Mouse (Mus musculus) ES-CJ7 (cell line): ENCODE measurements at regions not wholly inside any gene's neighbourhood (a gene's known extent, or its start where the extent isn't known, plus 50 kb on each side); places are given as distances from the start of the nearest gene placed in this dataset.

Experiments
- DNase-seq: peaks from one replicate; pipeline ENCODE4 v3.0.0; 2011; ENCODE audit warnings: low read depth, low spot score

- DNase-seq: peak; percentile 27
These were observed 113.0 kb upstream of the 1700016C15Rik start for GRCm38 (mm10) chr1:177616335-177617239.

DNA sequence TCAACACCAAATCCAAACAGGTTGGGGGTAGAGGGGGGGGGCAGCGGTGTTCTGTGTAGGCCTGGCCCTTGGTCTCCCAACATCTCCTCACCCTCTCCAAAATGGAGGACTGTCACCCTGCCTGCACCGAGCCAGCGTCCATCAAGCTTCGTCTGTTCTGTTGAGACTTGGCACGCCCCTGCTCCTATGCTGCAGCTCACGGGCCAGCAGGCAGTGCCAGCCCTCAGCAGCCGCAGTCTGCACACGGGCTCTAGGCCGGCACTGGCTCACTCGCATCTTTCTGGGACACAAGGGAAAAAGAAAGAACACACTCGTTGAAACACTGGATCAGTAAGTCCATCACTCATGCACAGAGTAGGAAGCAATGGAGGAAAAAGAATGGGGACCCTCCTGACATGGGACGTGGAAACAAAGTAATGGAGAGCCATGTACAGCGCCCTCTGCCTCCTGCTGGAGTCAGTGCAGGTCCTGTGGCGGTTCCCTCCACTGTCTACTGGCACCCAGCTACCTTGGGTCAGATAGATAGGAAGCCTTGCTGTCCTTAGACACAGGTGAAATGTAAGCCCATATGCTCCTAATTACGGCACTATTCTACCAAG is 109.0 kb upstream of the 1700016C15Rik start:
- DNase-seq: peak; percentile 43

DNA sequence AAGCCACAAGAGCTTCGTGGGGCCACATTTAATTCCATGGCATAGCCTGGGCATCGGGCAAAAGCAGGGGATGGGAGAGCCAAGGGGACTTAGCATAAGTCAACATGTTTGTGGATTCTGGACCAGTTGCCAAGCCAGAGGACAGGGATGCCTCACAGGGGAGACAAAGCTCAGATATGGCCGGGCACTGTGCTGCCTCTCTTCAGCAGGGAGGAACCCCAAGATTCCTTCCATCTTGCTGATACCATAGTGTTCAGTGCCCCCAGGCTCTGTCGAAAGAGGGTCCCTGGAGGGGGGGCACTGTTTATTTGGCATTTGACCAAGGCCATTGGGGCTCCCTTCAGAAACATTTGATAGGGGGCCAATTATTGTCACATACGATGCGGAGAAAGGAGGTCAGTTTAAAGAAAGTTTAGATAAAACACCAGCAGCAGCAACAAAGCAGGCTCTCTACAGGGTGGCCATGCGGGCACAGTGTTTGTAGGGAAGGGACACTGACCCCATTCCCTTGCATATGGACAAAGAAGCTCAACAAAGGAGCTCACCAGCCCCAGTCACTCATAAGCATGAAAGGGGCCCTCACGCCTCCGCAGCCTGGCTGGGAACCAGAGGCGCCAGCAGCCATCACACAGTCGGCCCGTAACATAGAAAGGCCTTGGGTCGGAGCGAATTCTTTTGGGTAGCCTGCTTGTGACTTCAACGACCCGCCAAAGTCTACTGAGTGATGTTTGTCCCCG is 107.6 kb upstream of the 1700016C15Rik start:
- no peak for DNase-seq

DNA sequence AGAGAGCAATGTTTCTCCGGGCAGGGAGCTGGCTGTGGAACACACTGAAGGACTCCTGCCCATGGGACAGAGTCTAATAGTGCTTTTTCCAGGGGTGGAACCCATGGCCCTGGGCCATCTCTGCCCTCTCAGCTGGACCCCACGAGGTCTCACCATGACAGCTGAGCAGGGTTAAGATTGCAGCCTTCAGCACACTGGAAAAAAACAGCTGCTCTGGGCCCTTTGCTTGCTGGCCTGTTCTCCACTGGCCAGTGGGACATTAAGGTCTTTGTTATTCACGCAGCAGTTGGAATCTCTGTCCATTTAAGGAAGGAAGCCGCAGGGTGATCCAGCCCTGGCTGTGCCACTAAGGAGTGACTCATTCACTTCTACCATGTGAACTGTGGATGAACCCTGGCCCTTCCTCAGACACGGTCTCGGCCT is 106.3 kb upstream of the 1700016C15Rik start:
- no peak for DNase-seq

DNA sequence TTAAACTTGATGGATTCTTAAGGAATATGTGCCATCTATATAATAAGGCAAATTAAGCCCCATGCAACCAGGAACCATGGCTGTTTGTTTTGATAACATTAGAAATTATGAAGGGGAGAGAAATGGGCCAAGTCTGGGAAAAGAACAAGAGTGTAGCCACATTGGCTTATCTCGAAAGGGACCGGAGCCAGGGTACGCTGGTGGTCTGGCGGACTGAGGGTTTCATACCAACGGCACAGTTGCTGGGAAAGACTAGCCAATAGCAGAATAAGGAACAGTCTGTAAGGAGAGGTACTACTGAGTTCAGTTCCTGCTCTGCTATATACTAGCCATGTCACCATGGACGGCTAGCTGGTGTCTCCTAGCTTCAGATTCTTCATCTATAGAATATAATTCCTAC is 105.9 kb upstream of the 1700016C15Rik start:
- no peak for DNase-seq

GRCm38 (mm10) chr1:177627814-177628213 is 101.8 kb upstream of the 1700016C15Rik start:
- no peak for DNase-seq

GRCm38 (mm10) chr1:177633966-177634602 is 95.5 kb upstream of the 1700016C15Rik start:
- DNase-seq: no peak

DNA sequence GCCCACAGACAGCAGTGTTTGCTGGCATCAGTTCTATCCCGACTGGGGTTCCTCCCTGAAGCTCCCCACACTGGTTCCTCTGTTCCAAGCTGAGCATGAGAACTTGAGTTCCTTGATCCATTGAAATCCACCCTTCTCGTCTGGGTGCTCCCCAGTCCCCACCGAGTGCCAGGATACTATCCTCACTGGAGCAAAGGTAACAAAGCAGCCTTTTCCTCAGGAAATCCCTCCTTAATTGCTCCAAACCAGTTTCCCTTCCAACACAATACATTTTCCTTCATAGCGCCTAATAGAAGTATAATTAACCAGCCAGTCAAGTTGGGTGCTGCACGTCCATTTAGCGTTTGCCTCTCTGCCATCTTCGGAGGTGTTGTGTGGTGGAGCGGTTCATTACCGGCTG is 92.6 kb upstream of the 1700016C15Rik start:
- DNase-seq: no peak

DNA sequence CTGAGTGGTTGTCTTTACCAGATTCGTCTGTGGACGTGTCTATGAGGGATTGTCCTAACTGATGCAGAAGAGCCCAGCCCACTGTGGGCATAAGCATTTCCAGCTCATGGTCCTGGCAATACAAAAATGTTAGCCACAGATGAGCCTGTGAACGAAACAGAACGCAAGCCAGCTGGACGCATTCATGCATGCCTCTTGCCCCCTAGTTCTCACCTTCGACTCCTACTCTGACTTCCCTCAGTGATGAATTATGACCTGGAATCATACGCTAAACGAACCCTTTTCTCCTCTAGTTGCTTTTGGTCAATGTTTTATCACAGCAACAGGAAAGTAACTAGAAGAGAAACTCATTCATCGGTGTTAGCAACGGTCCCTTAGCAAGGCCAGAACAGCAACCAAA is 91.2 kb upstream of the 1700016C15Rik start:
- no peak for DNase-seq

DNA sequence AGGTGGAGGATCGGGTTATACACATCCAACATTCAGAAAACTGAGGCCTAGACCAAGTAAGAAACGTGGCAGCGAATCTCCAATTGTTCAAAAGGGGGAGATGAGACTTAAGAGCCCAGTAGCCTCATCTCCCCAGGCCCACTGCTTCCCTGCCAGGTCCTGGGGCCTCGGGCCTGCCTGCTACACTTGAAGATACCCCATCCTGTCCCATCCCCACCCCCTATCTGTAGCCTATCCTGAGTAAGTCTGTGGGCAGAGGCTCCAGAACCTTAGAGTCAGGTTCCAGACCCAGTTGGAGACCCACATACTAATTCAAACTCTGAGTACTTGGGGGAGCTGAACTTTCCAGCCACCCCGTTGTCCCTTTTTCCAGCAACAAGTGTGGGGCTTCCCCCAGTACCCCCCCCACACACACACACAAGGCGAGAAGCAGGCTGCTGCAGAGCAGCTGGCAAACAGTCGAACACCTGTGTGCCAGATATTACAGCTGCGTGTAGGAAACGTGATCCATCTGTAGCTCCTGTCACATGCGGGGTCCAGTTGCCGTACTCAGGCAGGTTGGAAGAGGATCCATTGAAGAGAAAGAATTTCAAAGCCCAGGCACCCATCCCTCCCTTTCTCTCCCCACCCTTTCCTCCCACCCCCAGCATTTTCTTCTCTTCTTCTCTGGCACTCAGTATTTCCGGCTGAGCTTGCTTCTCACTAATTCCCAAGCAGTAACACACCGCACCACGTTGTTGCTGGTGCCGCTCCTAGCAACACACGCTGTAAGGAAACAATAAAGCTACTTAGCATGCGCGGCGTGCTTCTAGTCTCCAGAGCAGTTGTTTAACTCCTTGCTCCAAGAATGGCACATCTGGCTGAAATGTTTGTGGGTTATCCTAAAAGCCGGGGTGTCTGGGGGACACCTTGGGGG is 89.4 kb upstream of the 1700016C15Rik start:
- no peak for DNase-seq

DNA sequence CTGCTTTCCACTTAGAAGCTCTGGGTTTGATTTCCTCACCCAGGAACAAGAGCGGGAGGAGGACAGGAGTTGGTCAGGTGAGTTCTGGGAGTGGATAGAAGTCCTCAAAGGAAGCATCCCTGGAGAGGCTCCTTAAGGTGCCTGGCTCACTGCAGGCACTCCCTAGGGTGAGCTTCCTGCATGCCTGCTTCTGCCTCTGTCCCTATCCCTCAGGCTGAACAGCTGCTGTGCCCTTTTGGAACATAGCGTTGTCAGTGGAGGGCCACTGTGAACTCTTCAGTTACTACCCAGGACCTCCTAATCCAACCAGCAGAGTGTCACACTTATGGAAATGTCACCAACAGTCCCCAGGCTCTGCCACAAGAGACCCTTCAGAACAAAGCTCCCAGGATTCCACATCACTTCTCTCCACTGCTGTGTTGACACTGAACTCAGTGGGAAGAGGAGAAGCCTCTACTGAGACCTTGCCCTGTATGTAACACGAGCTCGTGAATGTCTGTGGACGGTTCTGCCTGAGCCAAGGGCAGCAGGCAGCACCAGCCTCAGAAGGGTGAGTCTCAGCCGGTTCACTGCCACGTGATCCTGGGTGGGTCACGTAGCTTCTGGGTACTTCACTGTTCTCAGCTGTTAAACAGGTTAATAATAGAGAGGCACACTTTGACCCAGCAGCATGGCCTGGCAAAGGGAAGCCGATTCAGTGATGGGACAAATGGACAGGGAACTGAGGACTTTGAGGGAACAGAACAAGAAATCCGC is 86.7 kb upstream of the 1700016C15Rik start:
- peak; percentile 25 for DNase-seq

- DNase-seq: no peak
These were observed 86.0 kb upstream of the 1700016C15Rik start for GRCm38 (mm10) chr1:177643662-177644061.

GRCm38 (mm10) chr1:177644214-177644613 is 85.4 kb upstream of the 1700016C15Rik start:
- DNase-seq: no peak

DNA sequence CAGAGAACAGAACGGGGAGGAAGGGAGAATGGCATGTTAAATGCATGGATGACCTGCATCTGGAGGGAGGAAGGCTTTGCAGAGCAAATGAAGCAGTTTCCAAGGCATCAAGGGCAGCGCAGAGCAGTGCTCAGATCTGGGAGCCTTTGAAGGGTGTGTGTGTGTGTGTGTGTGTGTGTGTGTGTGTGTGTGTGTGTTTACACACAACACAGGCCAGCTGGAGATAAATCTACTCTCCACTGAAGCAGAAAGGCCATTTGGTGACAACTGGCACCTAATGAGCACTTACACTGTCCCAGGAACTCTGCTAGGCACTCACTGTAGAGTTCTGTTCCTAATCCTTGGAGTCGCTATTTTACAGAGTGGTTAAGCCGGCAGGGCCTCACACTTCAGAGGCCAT is 84.3 kb upstream of the 1700016C15Rik start:
- no peak for DNase-seq

DNA sequence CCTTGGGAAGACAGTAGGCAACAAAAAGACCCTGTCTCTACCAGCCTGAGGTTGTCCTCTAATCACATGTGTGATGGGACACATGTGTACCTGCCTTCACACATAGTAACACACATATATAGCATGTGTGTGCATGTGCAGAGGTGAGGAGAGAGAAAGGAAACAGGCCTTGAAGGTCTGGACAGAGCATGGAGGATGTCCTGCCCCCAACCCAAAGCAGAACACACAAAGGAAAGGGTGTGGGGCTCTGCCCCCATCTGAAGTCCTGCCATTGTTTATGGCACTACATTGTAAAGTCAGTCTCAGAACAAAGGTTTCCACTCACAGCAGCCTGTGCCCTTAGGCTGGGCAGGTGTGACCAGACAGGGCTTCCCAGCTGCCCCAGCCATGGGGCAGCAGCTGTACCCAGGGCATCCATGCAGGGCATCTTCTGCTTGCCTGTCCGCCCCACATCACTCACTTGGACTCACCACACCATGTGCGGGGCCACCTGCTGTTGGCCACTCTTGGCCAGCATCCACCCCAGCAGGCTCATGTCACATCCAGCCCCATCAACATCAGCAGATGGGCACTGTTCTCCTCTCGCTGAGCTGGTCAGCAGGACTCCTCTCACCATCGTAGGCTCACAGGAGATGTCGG is 83.6 kb upstream of the 1700016C15Rik start:
- DNase-seq: no peak

DNA sequence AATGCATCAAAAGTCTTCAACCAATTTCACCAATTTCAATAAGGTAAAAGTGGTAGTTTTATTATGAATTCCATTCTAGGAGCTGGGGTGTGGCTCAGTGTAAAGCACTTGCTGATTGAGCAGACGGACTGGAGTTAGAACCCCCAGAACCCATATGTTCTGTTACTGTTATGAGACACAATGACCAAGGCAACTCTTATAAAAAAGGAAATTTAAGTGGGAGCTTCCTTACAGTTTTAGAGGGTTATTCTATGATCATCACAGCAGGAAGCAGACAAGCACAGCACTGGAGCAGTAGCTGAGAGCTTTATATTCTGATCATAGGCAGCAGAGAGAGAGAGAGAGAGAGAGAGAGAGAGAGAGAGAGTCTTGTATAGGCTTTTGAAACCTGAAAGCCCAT is 81.7 kb upstream of the 1700016C15Rik start:
- no peak for DNase-seq

- no peak for DNase-seq
These were observed 80.6 kb upstream of the 1700016C15Rik start for GRCm38 (mm10) chr1:177648974-177649373.

- no peak for DNase-seq
These were observed 78.4 kb upstream of the 1700016C15Rik start for GRCm38 (mm10) chr1:177651219-177651618.

GRCm38 (mm10) chr1:177663163-177663562 is 66.5 kb upstream of the 1700016C15Rik start:
- DNase-seq: no peak
